Mouse (Mus musculus) hindbrain, postnatal 0 days (tissue): ENCODE measurements around the gene Edf1. TPM values are rescaled to one million over a fixed set of nuclear protein-coding genes. Genes with fewer than 3 reads are reported as not detected.

Source experiments
- ATAC-seq: fragments of 200-750 bp; cut with Nextera tagmentation; 2 replicates; pipeline ENCODE4 v1.8.0; 2017; ENCODE audit warnings: mild to moderate bottlenecking, moderate TSS enrichment, moderate library complexity
- DNase-seq: peaks from one replicate; pipeline ENCODE4 v3.0.0-alpha.2; 2015; ENCODE audit warnings: low spot score
- H3K27ac ChIP-seq: fragments of 300-500 bp; sonication (generic); 2 replicates; pipeline ENCODE4 v1.5.1; 2014; ENCODE audit warnings: mild to moderate bottlenecking
- H3K27me3 ChIP-seq: fragments of 300-500 bp; sonication (generic); 2 replicates; pipeline ENCODE4 v1.6.1; 2014; ENCODE audit warnings: low read length, mixed read lengths; ENCODE audit not compliant: insufficient read depth
- H3K36me3 ChIP-seq: fragments of 300-500 bp; sonication (generic); 2 replicates; pipeline ENCODE4 v1.6.1; 2014; ENCODE audit warnings: low read length, mixed read lengths; ENCODE audit not compliant: insufficient read depth
- H3K4me1 ChIP-seq: fragments of 300-500 bp; sonication (generic); 2 replicates; pipeline ENCODE4 v1.6.1; 2014; ENCODE audit warnings: antibody characterized with exemption, low read length, mixed read lengths; ENCODE audit not compliant: insufficient read depth
- H3K4me2 ChIP-seq: fragments of 300-500 bp; sonication (generic); 2 replicates; pipeline ENCODE4 v1.6.1; 2014; ENCODE audit warnings: low read depth, mild to moderate bottlenecking, low read length, moderate library complexity, mixed read lengths
- H3K4me3 ChIP-seq: fragments of 300-500 bp; sonication (generic); 2 replicates; pipeline ENCODE4 v1.5.1; 2014; ENCODE audit warnings: low read length
- H3K9ac ChIP-seq: fragments of 300-500 bp; sonication (generic); replicated peaks from 2 replicates; pipeline ENCODE4 v1.6.1; 2014; ENCODE audit warnings: mild to moderate bottlenecking, low read length, moderate library complexity, mixed read lengths
- H3K9me3 ChIP-seq: fragments of 300-500 bp; sonication (generic); 2 replicates; pipeline ENCODE4 v1.6.1; 2016; ENCODE audit warnings: low read length, mixed read lengths
- CTCF ChIP-seq: IDR thresholded peaks from 2 replicates; pipeline ENCODE4 v1.5.1; 2016; ENCODE audit warnings: antibody characterized with exemption, control low read depth, low read depth
- WGBS: fragments of 180-500 bp; shearing (Covaris S2); extraction: QIAGEN DNeasy Blood & Tissue Kit; methylation state at CpG from one replicate; pipeline ENCODE4 v1.1.7; 2014; 5-methylcytosine and 5-hydroxymethylcytosine counted together
- polyA plus RNA-seq: library from polyadenylated mRNA; unstranded; fragments of >200 nt; fragmentation: Nextera tagmentation; extraction: Ambion mirVana; gene quantifications from 2 replicates; pipeline ENCODE4 v1.2.1, GENCODE M21; 2015
- total RNA-seq: library from RNA; depleted of rRNA; stranded (reverse); fragments of >200 nt; gene quantifications from 2 replicates; pipeline ENCODE4 v1.2.3, GENCODE M21; 2014; rRNA removed

Edf1 gene
- total and polyA plus RNA-seq, 2 experiments from 2014 or later = 159 to 394 TPM

DNA sequence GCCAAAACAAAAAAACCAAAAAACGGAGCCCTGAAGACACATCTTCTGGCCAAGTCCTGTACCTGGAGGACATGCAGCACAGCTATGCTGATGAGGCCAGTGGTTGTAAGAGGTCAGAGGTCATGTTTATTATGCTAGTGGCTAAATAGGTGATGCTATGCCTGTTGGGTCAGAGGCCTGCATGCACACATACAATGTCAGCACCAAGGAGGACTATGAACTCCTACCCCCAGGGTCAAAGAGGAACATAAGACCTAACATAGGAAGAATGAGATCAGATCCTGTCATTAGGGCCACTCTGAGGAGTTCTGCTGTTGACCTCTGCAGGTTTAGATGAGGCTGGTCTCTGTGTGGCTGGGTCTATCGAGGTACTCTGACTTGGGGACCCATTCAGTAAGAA lies 42.4 kb downstream of the Edf1 start:
- Histone ChIP-seq H3K9ac (no peak overlapping the region), H3K4me2 (no peak overlapping the region), H3K27ac (no peak overlapping the region), H3K9me3 (no peaks in the 10 kb centered on the region), H3K36me3 (peaks cover 75% of the 10 kb centered on the region), H3K4me3 (no peak overlapping the region), H3K27me3 (no peaks in the 10 kb centered on the region), H3K4me1 (no peaks in the 10 kb centered on the region)
- ATAC-seq (no peak), DNase-seq (no peak)
- 90% methylated on average over 2 of the region's 2 CpGs for WGBS
- TF ChIP-seq CTCF = no peak

DNA sequence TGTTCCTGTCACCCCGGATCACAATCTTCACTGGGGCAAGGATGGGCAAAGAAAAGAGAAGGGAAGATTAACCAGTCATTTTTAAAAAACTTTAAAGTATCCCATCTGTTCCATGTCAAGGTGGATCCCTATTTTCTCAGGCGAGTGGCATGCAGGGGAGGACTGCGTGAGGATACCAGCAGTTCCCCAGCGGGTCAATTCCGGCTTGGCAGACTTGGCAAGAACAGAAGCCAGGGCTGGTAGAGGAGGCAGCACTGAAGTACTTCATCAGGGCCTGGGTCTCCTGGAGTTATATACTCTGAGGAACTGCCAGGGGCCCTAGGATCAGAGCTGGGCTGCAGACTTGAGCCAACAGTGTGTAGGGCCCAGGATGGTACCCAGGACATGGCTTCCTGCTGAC lies 44.9 kb downstream of the Edf1 start:
- Histone ChIP-seq H3K27me3 (no peaks in the 10 kb centered on the region), H3K36me3 (peaks cover 52% of the 10 kb centered on the region), H3K9me3 (no peaks in the 10 kb centered on the region), H3K4me2 (no peak overlapping the region), H3K27ac (no peak overlapping the region), H3K4me3 (no peak overlapping the region), H3K9ac (no peak overlapping the region), H3K4me1 (no peaks in the 10 kb centered on the region; the same call in 1 of the 2 replicates)
- ATAC-seq (no peak), DNase-seq (no peak)
- no peak for TF ChIP-seq CTCF
- WGBS = 94% methylated on average over 5 of the region's 5 CpGs

DNA sequence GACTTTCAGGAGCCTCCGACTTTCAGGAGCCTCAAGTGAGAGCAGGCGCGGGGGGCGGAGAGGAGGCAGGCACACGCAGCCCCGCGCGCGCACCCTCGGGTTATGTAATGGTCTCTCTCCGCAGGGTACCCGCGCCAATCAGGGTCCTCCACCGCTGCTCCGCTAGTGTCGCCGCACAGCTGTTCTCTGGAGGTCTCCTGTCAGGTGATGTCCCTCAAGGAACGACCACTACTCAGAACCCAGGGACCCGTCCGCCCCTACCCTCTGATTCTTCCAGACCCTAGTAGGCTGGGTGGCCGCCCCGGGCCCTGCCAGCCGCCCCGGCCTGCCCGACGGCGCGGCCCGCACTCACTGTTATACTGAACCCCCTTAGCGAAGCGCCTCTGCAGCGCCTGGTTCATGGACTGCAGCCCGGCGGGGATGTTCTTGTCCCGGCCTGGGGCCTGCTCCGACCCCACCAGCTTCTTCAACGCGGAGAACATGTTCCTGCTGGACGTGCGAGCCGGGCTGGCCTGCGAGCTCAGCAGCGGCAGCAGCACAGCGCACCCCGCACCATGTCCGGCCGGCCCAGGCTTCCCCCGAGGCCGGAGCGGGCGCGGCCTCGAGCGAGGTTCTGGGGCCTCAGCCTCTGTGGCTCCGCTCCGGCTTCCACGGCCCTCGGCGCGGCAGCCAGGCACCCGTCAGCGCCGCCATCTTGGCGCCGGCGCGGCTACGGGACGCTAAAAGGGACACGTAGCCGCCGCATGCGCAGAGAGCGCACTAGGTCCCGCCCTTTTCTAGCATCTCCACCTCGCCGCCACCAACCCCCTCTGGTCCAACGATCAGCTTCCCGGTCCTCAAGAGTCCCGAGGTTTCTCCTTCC lies 50.3 kb downstream of the Edf1 start, which contains the start of gene Rabl6:
Rabl6 (minus strand) TSS at position 761 of the 862 bp plus-strand sequence.
- H3K27me3 ChIP-seq = no peaks in the 10 kb centered on the region
- DNase-seq = peak; percentile 96
- no peak for TF ChIP-seq CTCF
- H3K4me1 ChIP-seq = peaks cover 5% of the 10 kb centered on the region
- under 1% methylated on average over 80 of the region's 80 CpGs for WGBS
- peak; percentile 92 for ATAC-seq
- peaks cover 1% of the 10 kb centered on the region; the same call in 1 of the 2 replicates for H3K36me3 ChIP-seq
- H3K9me3 ChIP-seq = no peaks in the 10 kb centered on the region
- H3K4me3 ChIP-seq = peak within 1 kb of the TSS; percentile 100
- H3K27ac ChIP-seq = peak within 1 kb of the TSS; percentile 97
- peak within 1 kb of the TSS; percentile 74 for H3K4me2 ChIP-seq
- peak within 1 kb of the TSS; percentile 97 for H3K9ac ChIP-seq

DNA sequence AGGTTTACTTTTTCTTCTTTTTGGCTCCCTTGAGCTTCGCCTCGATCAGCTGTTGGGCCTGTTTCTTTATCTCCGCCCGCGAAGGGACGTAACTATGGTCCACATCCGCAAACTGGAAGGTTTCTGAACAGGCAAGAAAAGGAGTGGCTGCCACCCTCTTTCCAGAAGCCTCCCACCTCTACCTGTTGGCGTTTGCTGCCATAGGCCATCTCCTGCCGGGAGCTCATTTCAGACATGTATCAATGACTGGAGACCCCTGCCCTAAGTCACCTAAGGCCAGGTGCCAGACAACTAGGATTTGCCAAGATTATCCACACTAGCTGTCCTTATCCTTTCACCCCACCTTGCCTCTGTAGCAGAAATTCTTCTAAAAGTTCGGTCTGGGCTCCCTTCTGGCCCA lies 51.0 kb downstream of the Edf1 start:
- H3K9me3 ChIP-seq = no peaks in the 10 kb centered on the region
- H3K4me1 ChIP-seq = peaks cover 5% of the 10 kb centered on the region
- no peaks in the 10 kb centered on the region for H3K27me3 ChIP-seq
- peak overlapping the region; percentile 97; the same call in 1 of the 2 replicates for H3K9ac ChIP-seq
- ATAC-seq = peak; percentile 13; the same call in 1 of the 2 replicates
- peak overlapping the region; percentile 74 for H3K4me2 ChIP-seq
- no peaks in the 10 kb centered on the region for H3K36me3 ChIP-seq
- peak overlapping the region; percentile 97; the same call in 1 of the 2 replicates for H3K27ac ChIP-seq
- no peak for TF ChIP-seq CTCF
- peak overlapping the region; percentile 100 for H3K4me3 ChIP-seq
- WGBS = 67% methylated on average over 10 of the region's 10 CpGs
- DNase-seq = no peak

Other genes starting within 250 kb of the Edf1 start
Only the 30 nearest of the 33 such genes appear.
- gene Dpp7, start 201.5 kb upstream of the Edf1 start, total RNA-seq = 19.0 and 30.0 TPM in 2 replicates
- 24.7 and 27.8 TPM in 2 replicates for gene Dpp7, start 201.5 kb upstream of the Edf1 start, polyA plus RNA-seq
- gene Uap1l1, start 192.2 kb upstream of the Edf1 start, total RNA-seq = 5.8 and 7.5 TPM in 2 replicates
- 15.6 and 18.5 TPM in 2 replicates for gene Uap1l1, start 192.2 kb upstream of the Edf1 start, polyA plus RNA-seq
- 38.1 and 40.2 TPM in 2 replicates for gene Sapcd2, start 185.5 kb upstream of the Edf1 start, total RNA-seq
- gene Sapcd2, start 185.5 kb upstream of the Edf1 start, polyA plus RNA-seq = 20.2 and 22.0 TPM in 2 replicates
- gene Entpd2, start 162.0 kb upstream of the Edf1 start, total RNA-seq = 8.4 and 12.9 TPM in 2 replicates
- 10.8 and 12.3 TPM in 2 replicates for gene Entpd2, start 162.0 kb upstream of the Edf1 start, polyA plus RNA-seq
- gene Npdc1, start 158.5 kb upstream of the Edf1 start, total RNA-seq = 249 and 289 TPM in 2 replicates
- 416 and 422 TPM in 2 replicates for gene Npdc1, start 158.5 kb upstream of the Edf1 start, polyA plus RNA-seq
- 1.0 TPM in 1 of 2 replicates, not detected in the other for gene Fut7, start 134.6 kb upstream of the Edf1 start, total RNA-seq
- gene Fut7, start 134.6 kb upstream of the Edf1 start, polyA plus RNA-seq = 0.18 and 0.20 TPM in 2 replicates
- 84.6 and 94.9 TPM in 2 replicates for gene Abca2, start 129.1 kb upstream of the Edf1 start, total RNA-seq
- gene Abca2, start 129.1 kb upstream of the Edf1 start, polyA plus RNA-seq = 10.7 and 12.5 TPM in 2 replicates
- gene Clic3, start 101.0 kb upstream of the Edf1 start, total RNA-seq = 0.97 and 3.9 TPM in 2 replicates
- gene Clic3, start 101.0 kb upstream of the Edf1 start, polyA plus RNA-seq = 4.1 and 4.8 TPM in 2 replicates
- 183 and 187 TPM in 2 replicates for gene Paxx, start 96.8 kb upstream of the Edf1 start, total RNA-seq
- gene Paxx, start 96.8 kb upstream of the Edf1 start, polyA plus RNA-seq = 141 and 145 TPM in 2 replicates
- gene Ptgds, start 87.8 kb upstream of the Edf1 start, total RNA-seq = 1,517 and 2,498 TPM in 2 replicates
- gene Ptgds, start 87.8 kb upstream of the Edf1 start, polyA plus RNA-seq = 2,872 and 3,193 TPM in 2 replicates
- not detected in 2 replicates for gene Lcn12, start 63.9 kb upstream of the Edf1 start, total RNA-seq
- gene Lcn12, start 63.9 kb upstream of the Edf1 start, polyA plus RNA-seq = not detected in 2 replicates
- 140 and 175 TPM in 2 replicates for gene Fbxw5, start 57.1 kb upstream of the Edf1 start, total RNA-seq
- 93.4 and 102 TPM in 2 replicates for gene Fbxw5, start 57.1 kb upstream of the Edf1 start, polyA plus RNA-seq
- 0.58 and 0.68 TPM in 2 replicates for gene C8g, start 56.1 kb upstream of the Edf1 start, total RNA-seq
- 6.5 and 8.0 TPM in 2 replicates for gene C8g, start 56.1 kb upstream of the Edf1 start, polyA plus RNA-seq
- 10.0 and 11.4 TPM in 2 replicates for gene Traf2, start 10.9 kb upstream of the Edf1 start, total RNA-seq
- 9.2 and 9.3 TPM in 2 replicates for gene Traf2, start 10.9 kb upstream of the Edf1 start, polyA plus RNA-seq
- 1.2 and 2.5 TPM in 2 replicates for gene Mamdc4, start 17.0 kb downstream of the Edf1 start, total RNA-seq
- 1.2 and 2.0 TPM in 2 replicates for gene Mamdc4, start 17.0 kb downstream of the Edf1 start, polyA plus RNA-seq
- 35.4 and 48.2 TPM in 2 replicates for gene Phpt1, start 17.4 kb downstream of the Edf1 start, total RNA-seq
- 232 and 242 TPM in 2 replicates for gene Phpt1, start 17.4 kb downstream of the Edf1 start, polyA plus RNA-seq
- gene Ajm1, start 23.9 kb downstream of the Edf1 start, total RNA-seq = 22.4 and 29.1 TPM in 2 replicates
- 18.8 and 19.8 TPM in 2 replicates for gene Ajm1, start 23.9 kb downstream of the Edf1 start, polyA plus RNA-seq
- 71.8 and 74.9 TPM in 2 replicates for gene Rabl6, start 50.7 kb downstream of the Edf1 start, total RNA-seq
- 53.0 and 62.4 TPM in 2 replicates for gene Rabl6, start 50.7 kb downstream of the Edf1 start, polyA plus RNA-seq
- not detected in 2 replicates for gene Ccdc183, start 59.8 kb downstream of the Edf1 start, total RNA-seq
- gene Ccdc183, start 59.8 kb downstream of the Edf1 start, polyA plus RNA-seq = 0.35 and 0.48 TPM in 2 replicates
- gene Tmem141, start 64.2 kb downstream of the Edf1 start, total RNA-seq = 48.0 and 59.8 TPM in 2 replicates
- 52.0 and 56.9 TPM in 2 replicates for gene Tmem141, start 64.2 kb downstream of the Edf1 start, polyA plus RNA-seq
- gene Fcna, start 70.2 kb downstream of the Edf1 start, total RNA-seq = 2.2 and 2.7 TPM in 2 replicates
- gene Fcna, start 70.2 kb downstream of the Edf1 start, polyA plus RNA-seq = 3.7 and 4.3 TPM in 2 replicates
- not detected in 2 replicates for gene Lcn8, start 95.3 kb downstream of the Edf1 start, total RNA-seq
- gene Lcn8, start 95.3 kb downstream of the Edf1 start, polyA plus RNA-seq = not detected in 2 replicates
- not detected in 2 replicates for gene Lcn5, start 100.1 kb downstream of the Edf1 start, total RNA-seq
- not detected in 2 replicates for gene Lcn5, start 100.1 kb downstream of the Edf1 start, polyA plus RNA-seq
- not detected in 2 replicates for gene Lcn6, start 118.9 kb downstream of the Edf1 start, total RNA-seq
- not detected in 2 replicates for gene Lcn6, start 118.9 kb downstream of the Edf1 start, polyA plus RNA-seq
- not detected in 2 replicates for gene Lcn10, start 124.9 kb downstream of the Edf1 start, total RNA-seq
- gene Lcn10, start 124.9 kb downstream of the Edf1 start, polyA plus RNA-seq = not detected in 2 replicates
- not detected in 2 replicates for gene Obp2a, start 142.2 kb downstream of the Edf1 start, total RNA-seq
- not detected in 2 replicates for gene Obp2a, start 142.2 kb downstream of the Edf1 start, polyA plus RNA-seq
- gene Bmyc, start 148.9 kb downstream of the Edf1 start, total RNA-seq = 90.3 and 92.6 TPM in 2 replicates
- 206 and 219 TPM in 2 replicates for gene Bmyc, start 148.9 kb downstream of the Edf1 start, polyA plus RNA-seq
- gene Obp2b, start 179.2 kb downstream of the Edf1 start, total RNA-seq = not detected in 2 replicates
- gene Obp2b, start 179.2 kb downstream of the Edf1 start, polyA plus RNA-seq = not detected in 2 replicates
- not detected in 2 replicates for gene Lcn3, start 207.7 kb downstream of the Edf1 start, total RNA-seq
- not detected in 2 replicates for gene Lcn3, start 207.7 kb downstream of the Edf1 start, polyA plus RNA-seq
- gene Lcn11, start 219.2 kb downstream of the Edf1 start, total RNA-seq = not detected in 2 replicates
- not detected in 2 replicates for gene Lcn11, start 219.2 kb downstream of the Edf1 start, polyA plus RNA-seq